Mouse (Mus musculus): Measurements from ENCODE around the gene Ly6g6e. TPM values are rescaled to one million over a fixed set of nuclear protein-coding genes. Genes with fewer than 3 reads are reported as not detected.
A peak's percentile ranks its signal among the peaks of the same experiment; 100 is the strongest.
"Not testable (repeated sequence)": the region's sequence is repeated elsewhere in the genome, so short reads cannot be mapped to it uniquely, and the experiment has no call there.

Gene Ly6g6e
- polyA plus RNA-seq, 1 experiment from 2014 or later, result 0.23 TPM

- Histone ChIP-seq H3K27me3 (replicated peaks) (0 out of 2 replicates have a peak, but pooled peaks cover 4% of the 10 kb centered on the region), H3K4me1 (peaks cover 12% of the 10 kb centered on the region), H3K4me3 (no peak within 1 kb of the TSS), H3K27ac (no peak within 1 kb of the TSS), H3K4me2 (no peak within 1 kb of the TSS), H3K9me3 (replicated peaks) (no peaks in the 10 kb centered on the region), H3K9ac (no peak within 1 kb of the TSS), H3K36me3 (peaks cover 59% of the 10 kb centered on the region)
- no peak for ATAC-seq
- WGBS (ENCODE audit: insufficient replicate concordance), result 77% methylated on average over 8 of the region's 8 CpGs
These were observed 38.6 kb downstream of the Ly6g6e start, which contains the start of gene Ly6g5b for GRCm38 (mm10) chr17:35115046-35116019. TSS of gene Ly6g5b (minus strand) at chr17:35115428.

- H3K4me3 ChIP-seq, result peak overlapping the region; percentile 82
- peak overlapping the region; percentile 89 for H3K4me2 ChIP-seq
- H3K27me3 ChIP-seq (replicated peaks), result no peaks in the 10 kb centered on the region
- WGBS (ENCODE audit: insufficient replicate concordance), result under 1% methylated on average over 33 of the region's 33 CpGs
- H3K9me3 ChIP-seq (replicated peaks), result no peaks in the 10 kb centered on the region
- peak; percentile 6 for ATAC-seq
- peaks cover 40% of the 10 kb centered on the region for H3K4me1 ChIP-seq
- H3K9ac ChIP-seq, result peak overlapping the region; percentile 92
- H3K36me3 ChIP-seq, result peaks cover 62% of the 10 kb centered on the region
- peak overlapping the region; percentile 64 for H3K27ac ChIP-seq
These were observed 44.0 kb downstream of the Ly6g6e start for GRCm38 (mm10) chr17:35120745-35121142.

- peaks cover 57% of the 10 kb centered on the region for H3K36me3 ChIP-seq
These were observed 44.6 kb downstream of the Ly6g6e start, which contains the start of gene Gpank1 for GRCm38 (mm10) chr17:35121143-35121799. TSS of gene Gpank1 (plus strand) at chr17:35121455.

GRCm38 (mm10) chr17:35121871-35122303 is 45.2 kb downstream of the Ly6g6e start, which contains the start of gene Csnk2b:
TSS of gene Csnk2b (minus strand) at chr17:35122053.
- peak within 1 kb of the TSS; percentile 82 for H3K4me3 ChIP-seq
- under 1% methylated on average over 19 of the region's 19 CpGs for WGBS (ENCODE audit: insufficient replicate concordance)
- H3K9ac ChIP-seq, result peak within 1 kb of the TSS; percentile 92
- peak within 1 kb of the TSS; percentile 89 for H3K4me2 ChIP-seq
- H3K4me1 ChIP-seq, result peaks cover 47% of the 10 kb centered on the region
- H3K27me3 ChIP-seq (replicated peaks), result no peaks in the 10 kb centered on the region
- peaks cover 53% of the 10 kb centered on the region for H3K36me3 ChIP-seq
- no peak for ATAC-seq
- H3K27ac ChIP-seq, result peak within 1 kb of the TSS; percentile 96
- no peaks in the 10 kb centered on the region for H3K9me3 ChIP-seq (replicated peaks)

More at GRCm38 (mm10) chr17:35121143-35121799, 44.6 kb downstream of the Ly6g6e start, which contains the start of gene Gpank1:
- 2% methylated on average over 50 of the region's 50 CpGs for WGBS (ENCODE audit: insufficient replicate concordance)
- ATAC-seq, result peak; percentile 94
- Histone ChIP-seq H3K4me3 (peak within 1 kb of the TSS; percentile 82), H3K27ac (peak within 1 kb of the TSS; percentile 96), H3K4me2 (peak within 1 kb of the TSS; percentile 89), H3K4me1 (peaks cover 42% of the 10 kb centered on the region), H3K9ac (peak within 1 kb of the TSS; percentile 92), H3K9me3 (replicated peaks) (no peaks in the 10 kb centered on the region), H3K27me3 (replicated peaks) (no peaks in the 10 kb centered on the region)

- not testable (repeated sequence) for H3K9ac ChIP-seq; H3K27me3 ChIP-seq (replicated peaks); H3K27ac ChIP-seq; H3K4me2 ChIP-seq; H3K9me3 ChIP-seq (replicated peaks); H3K4me3 ChIP-seq; ATAC-seq
- 83% methylated on average over 9 of the region's 9 CpGs for WGBS (ENCODE audit: insufficient replicate concordance)
- Histone ChIP-seq H3K4me1 (peaks cover 58% of the 10 kb centered on the region), H3K36me3 (peaks cover 51% of the 10 kb centered on the region)
These were observed 46.6 kb downstream of the Ly6g6e start for GRCm38 (mm10) chr17:35123287-35123686.

- not testable (repeated sequence) for ATAC-seq; H3K27me3 ChIP-seq (replicated peaks); H3K4me2 ChIP-seq; H3K9me3 ChIP-seq (replicated peaks); H3K4me3 ChIP-seq; H3K27ac ChIP-seq; H3K9ac ChIP-seq
- Histone ChIP-seq H3K4me1 (peaks cover 65% of the 10 kb centered on the region), H3K36me3 (peaks cover 50% of the 10 kb centered on the region)
- 84% methylated on average over 12 of the region's 12 CpGs for WGBS (ENCODE audit: insufficient replicate concordance)
These were observed 47.7 kb downstream of the Ly6g6e start for GRCm38 (mm10) chr17:35124261-35124896.

- H3K9ac ChIP-seq, result no peak overlapping the region
- no peak for ATAC-seq
- peak overlapping the region; percentile 69; the same call in 1 of the 2 replicates for H3K4me3 ChIP-seq
- H3K4me2 ChIP-seq, result peak overlapping the region; percentile 80
- no peaks in the 10 kb centered on the region for H3K27me3 ChIP-seq (replicated peaks)
- no peaks in the 10 kb centered on the region for H3K9me3 ChIP-seq (replicated peaks)
- H3K4me1 ChIP-seq, result peaks cover 58% of the 10 kb centered on the region
- 76% methylated on average over 1 of the region's 1 CpGs for WGBS (ENCODE audit: insufficient replicate concordance)
- H3K27ac ChIP-seq, result peak overlapping the region; percentile 89
- peaks cover 50% of the 10 kb centered on the region for H3K36me3 ChIP-seq
These were observed 48.4 kb downstream of the Ly6g6e start for GRCm38 (mm10) chr17:35125081-35125480.

GRCm38 (mm10) chr17:35125578-35125977 is 48.9 kb downstream of the Ly6g6e start:
- no peaks in the 10 kb centered on the region for H3K27me3 ChIP-seq (replicated peaks)
- 37% methylated on average over 6 of the region's 6 CpGs for WGBS (ENCODE audit: insufficient replicate concordance)
- H3K4me3 ChIP-seq, result peak overlapping the region; percentile 69
- H3K36me3 ChIP-seq, result peaks cover 53% of the 10 kb centered on the region
- peak overlapping the region; percentile 89 for H3K27ac ChIP-seq
- no peaks in the 10 kb centered on the region for H3K9me3 ChIP-seq (replicated peaks)
- H3K4me2 ChIP-seq, result peak overlapping the region; percentile 80
- no peak for ATAC-seq
- H3K9ac ChIP-seq, result peak overlapping the region; percentile 81
- H3K4me1 ChIP-seq, result peaks cover 55% of the 10 kb centered on the region

GRCm38 (mm10) chr17:35126206-35126611 is 49.5 kb downstream of the Ly6g6e start, which contains the start of gene D17H6S53E:
TSS of gene D17H6S53E (plus strand) at chr17:35126373.
- ATAC-seq, result peak; percentile 79
- Histone ChIP-seq H3K4me3 (peak within 1 kb of the TSS; percentile 69), H3K9ac (peak within 1 kb of the TSS; percentile 81), H3K36me3 (peaks cover 59% of the 10 kb centered on the region), H3K27ac (peak within 1 kb of the TSS; percentile 89), H3K9me3 (replicated peaks) (no peaks in the 10 kb centered on the region), H3K27me3 (replicated peaks) (no peaks in the 10 kb centered on the region), H3K4me1 (peaks cover 59% of the 10 kb centered on the region), H3K4me2 (peak within 1 kb of the TSS; percentile 80)
- under 1% methylated on average over 36 of the region's 36 CpGs for WGBS (ENCODE audit: insufficient replicate concordance)

- H3K36me3 ChIP-seq, result peaks cover 59% of the 10 kb centered on the region
- no peak for ATAC-seq
- 47% methylated on average over 13 of the region's 13 CpGs for WGBS (ENCODE audit: insufficient replicate concordance)
- H3K9me3 ChIP-seq (replicated peaks), result no peaks in the 10 kb centered on the region
- peak overlapping the region; percentile 89 for H3K27ac ChIP-seq
- H3K4me3 ChIP-seq, result peak overlapping the region; percentile 69
- peaks cover 58% of the 10 kb centered on the region for H3K4me1 ChIP-seq
- peak overlapping the region; percentile 80 for H3K4me2 ChIP-seq
- H3K27me3 ChIP-seq (replicated peaks), result no peaks in the 10 kb centered on the region
- H3K9ac ChIP-seq, result peak overlapping the region; percentile 81
These were observed 50.3 kb downstream of the Ly6g6e start for GRCm38 (mm10) chr17:35127017-35127416.

All from liver, embryonic 12.5 days (tissue).